Mouse (Mus musculus): Measurements from ENCODE around the gene Tmem185a.

DNA sequence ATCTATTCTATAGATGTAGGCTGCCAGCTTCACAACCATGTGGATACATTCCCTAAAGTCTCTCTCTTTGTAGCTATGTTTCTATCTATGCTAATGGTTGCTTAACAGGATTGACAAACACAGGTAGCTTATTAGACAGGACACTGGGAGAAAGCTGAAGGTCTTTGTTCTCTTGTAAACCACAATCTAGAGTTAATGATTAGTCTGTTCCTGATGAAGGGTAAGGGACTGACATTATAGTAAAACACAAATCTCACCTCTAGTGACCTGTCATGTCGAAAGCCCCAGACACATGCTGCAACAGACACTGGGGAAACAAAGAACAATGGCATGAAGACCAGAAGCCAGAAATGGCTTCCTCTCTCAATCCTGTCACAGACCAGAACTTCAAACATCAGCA lies 10.1 kb downstream of the Tmem185a start:
- no peak for TF ChIP-seq CTCF (IDR thresholded peaks at IDR 0.05; ENCODE audit: extremely low read depth, insufficient read length, insufficient replicate concordance, low read depth, low read length)
- no peak for TF ChIP-seq POLR2A (IDR thresholded peaks at IDR 0.05; ENCODE audit: low read depth, low read length)
